Mouse (Mus musculus) CH12.LX (cell line): ENCODE data around the gene Mapk8ip1. TPM values are rescaled to one million over a fixed set of nuclear protein-coding genes. Genes with fewer than 3 reads are reported as not detected.

Source experiments
- DNase-seq: peaks from one replicate; pipeline ENCODE4 v3.0.0-alpha.2; 2013; ENCODE audit errors: extremely low read depth
- H3K27ac ChIP-seq: 2 replicates; pipeline ENCODE4 v1.5.1; 2012; ENCODE audit warnings: low read depth, mild to moderate bottlenecking, control low read depth, moderate library complexity; ENCODE audit not compliant: insufficient read depth
- H3K27me3 ChIP-seq: replicated peaks from 2 replicates; pipeline ENCODE3; 2012; ENCODE audit warnings: inconsistent platforms
- H3K36me3 ChIP-seq, 2 experiments: replicated peaks in 1 of 2; 2 replicates each; pipeline versions ENCODE3 to v1.6.1; 2012; ENCODE audit warnings: inconsistent platforms in 1 of 2, low read length in 1 of 2, mild to moderate bottlenecking in 1 of 2, mixed read lengths in 1 of 2, moderate library complexity in 1 of 2; ENCODE audit not compliant: control insufficient read depth in 1 of 2, insufficient read depth in 1 of 2
- H3K4me1 ChIP-seq, 2 experiments: 2 replicates each; pipeline ENCODE4 v1.6.1; 2012; ENCODE audit warnings: inconsistent platforms in 1 of 2, moderate library complexity in 1 of 2; ENCODE audit not compliant: insufficient read depth in 2 of 2, control insufficient read depth in 1 of 2
- H3K4me2 ChIP-seq: 2 replicates; pipeline ENCODE4 v1.6.1; 2012; ENCODE audit warnings: low read depth, mild to moderate bottlenecking, control low read depth; ENCODE audit not compliant: poor library complexity, insufficient read depth, severe bottlenecking
- H3K4me3 ChIP-seq, 3 experiments: fragments of 150-350 bp in 1 of 3; sonication (generic) in 1 of 3; replicated peaks in 1 of 3; 2 replicates each; pipeline versions ENCODE3 to v1.5.1; 2011 to 2012; ENCODE audit warnings: low read depth in 2 of 3, low read length in 2 of 3, mild to moderate bottlenecking in 2 of 3, moderate library complexity in 2 of 3, control low read depth in 1 of 3, improper control_type of control experiment in 1 of 3, inconsistent platforms in 1 of 3, mixed read lengths in 1 of 3; ENCODE audit not compliant: poor library complexity in 1 of 3
- H3K79me2 ChIP-seq: replicated peaks from 2 replicates; pipeline ENCODE4 v1.6.1; 2012; ENCODE audit warnings: mild to moderate bottlenecking, moderate library complexity; ENCODE audit not compliant: control insufficient read depth, poor library complexity, insufficient read depth, severe bottlenecking; ENCODE audit errors: extremely low read depth
- H3K9ac ChIP-seq: 2 replicates; pipeline ENCODE4 v1.6.1; 2012; ENCODE audit warnings: low read depth, mild to moderate bottlenecking, control low read depth, moderate library complexity; ENCODE audit not compliant: insufficient read depth
- H3K9me3 ChIP-seq: replicated peaks from 2 replicates; pipeline ENCODE3; 2012; ENCODE audit warnings: low read length, inconsistent platforms, mixed read lengths
- BHLHE40 ChIP-seq: IDR thresholded peaks from 2 replicates; pipeline ENCODE4 v1.6.1; 2011; ENCODE audit warnings: mild to moderate bottlenecking, low read depth, low read length, improper control_type of control experiment
- CTCF ChIP-seq, 2 experiments: IDR thresholded peaks in 1 of 2; conservative IDR thresholded peaks in 1 of 2; 2 replicates each; pipeline ENCODE4 v1.5.1; 2011 to 2012; ENCODE audit warnings: low read depth in 2 of 2, low read length in 2 of 2, improper control_type of control experiment in 1 of 2, inconsistent platforms in 1 of 2, mild to moderate bottlenecking in 1 of 2, moderate library complexity in 1 of 2
- ELF1 ChIP-seq: IDR thresholded peaks from 2 replicates; pipeline ENCODE4 v1.6.1; 2014; ENCODE audit warnings: low read depth, mild to moderate bottlenecking, inconsistent platforms, low read length, improper control_type of control experiment
- GABPA ChIP-seq: IDR thresholded peaks from 2 replicates; pipeline ENCODE4 v1.6.1; 2012; ENCODE audit warnings: low read depth, low read length, improper control_type of control experiment, inconsistent platforms; ENCODE audit not compliant: insufficient replicate concordance
- IRF4 ChIP-seq: IDR thresholded peaks from 2 replicates; pipeline ENCODE4 v1.6.1; 2014; ENCODE audit warnings: low read depth, mild to moderate bottlenecking, inconsistent platforms, low read length, improper control_type of control experiment
- JUN ChIP-seq: IDR thresholded peaks from 2 replicates; pipeline ENCODE4 v1.6.1; 2011; ENCODE audit warnings: low read depth, mild to moderate bottlenecking, low read length, improper control_type of control experiment, moderate library complexity; ENCODE audit not compliant: insufficient read depth
- JUND ChIP-seq: conservative IDR thresholded peaks from 2 replicates; pipeline ENCODE4 v1.6.1; 2011; ENCODE audit warnings: low read depth, low read length, improper control_type of control experiment
- KAT2A ChIP-seq: IDR thresholded peaks from 2 replicates; pipeline ENCODE4 v1.6.1; 2012; ENCODE audit warnings: low read length, improper control_type of control experiment, inconsistent platforms; ENCODE audit not compliant: insufficient replicate concordance
- MAZ ChIP-seq: IDR thresholded peaks from 2 replicates; pipeline ENCODE4 v1.6.1; 2012; ENCODE audit warnings: low read depth, mild to moderate bottlenecking, inconsistent platforms, low read length, improper control_type of control experiment, moderate library complexity
- MEF2A ChIP-seq: IDR thresholded peaks from 2 replicates; pipeline ENCODE4 v1.6.1; 2014; ENCODE audit warnings: low read depth, mild to moderate bottlenecking, inconsistent platforms, low read length, improper control_type of control experiment, borderline replicate concordance
- MXI1 ChIP-seq: IDR thresholded peaks from 2 replicates; pipeline ENCODE4 v1.6.1; 2011; ENCODE audit warnings: mild to moderate bottlenecking, low read depth, low read length, improper control_type of control experiment
- NELFE ChIP-seq: IDR thresholded peaks from 2 replicates; pipeline ENCODE4 v1.6.1; 2011; ENCODE audit warnings: low read depth, low read length, improper control_type of control experiment
- NRF1 ChIP-seq: IDR thresholded peaks from 2 replicates; pipeline ENCODE4 v1.6.1; 2014; ENCODE audit warnings: low read depth, mild to moderate bottlenecking, inconsistent platforms, low read length, improper control_type of control experiment, moderate library complexity
- POLR2A ChIP-seq: IDR thresholded peaks from 2 replicates; pipeline ENCODE4 v1.6.1; 2011; ENCODE audit warnings: low read depth, mild to moderate bottlenecking, improper control_type of control experiment, low read length
- SIN3A ChIP-seq: IDR thresholded peaks from 2 replicates; pipeline ENCODE4 v1.6.1; 2012; ENCODE audit warnings: low read length, improper control_type of control experiment, inconsistent platforms
- SMC3 ChIP-seq: IDR thresholded peaks from 2 replicates; pipeline ENCODE4 v1.6.1; 2011; ENCODE audit warnings: low read depth, low read length, improper control_type of control experiment
- TBP ChIP-seq: conservative IDR thresholded peaks from 2 replicates; pipeline ENCODE4 v1.6.1; 2011; ENCODE audit warnings: low read depth, low read length, improper control_type of control experiment
- UBTF ChIP-seq: IDR thresholded peaks from 2 replicates; pipeline ENCODE4 v1.6.1; 2012; ENCODE audit warnings: low read depth, mild to moderate bottlenecking, inconsistent platforms, low read length, improper control_type of control experiment, moderate library complexity
- USF1 ChIP-seq: IDR thresholded peaks from 2 replicates; pipeline ENCODE4 v1.6.1; 2014; ENCODE audit warnings: low read depth, mild to moderate bottlenecking, inconsistent platforms, low read length, improper control_type of control experiment
- USF2 ChIP-seq: conservative IDR thresholded peaks from 2 replicates; pipeline ENCODE4 v1.6.1; 2011; ENCODE audit warnings: low read depth, low read length, improper control_type of control experiment
- ZKSCAN1 ChIP-seq: IDR thresholded peaks from 2 replicates; pipeline ENCODE4 v1.6.1; 2012; ENCODE audit warnings: low read depth, inconsistent platforms, low read length, improper control_type of control experiment, borderline replicate concordance
- ZMIZ1 ChIP-seq: IDR thresholded peaks from 2 replicates; pipeline ENCODE4 v1.6.1; 2012; ENCODE audit warnings: low read depth, mild to moderate bottlenecking, inconsistent platforms, low read length, improper control_type of control experiment
- ZNF384 ChIP-seq: IDR thresholded peaks from 2 replicates; pipeline ENCODE4 v1.6.1; 2012; ENCODE audit warnings: low read depth, low read length, improper control_type of control experiment, inconsistent platforms
- dilution Hi-C: fragments of 300-500 bp; cut with MboI; formaldehyde crosslinking; loops from 2 replicates; pipeline ENCODE4 v1.14.3; 2020; ENCODE audit warnings: low sequenced_read_pairs; ENCODE audit not compliant: extremely low pct_unique_long_range_greater_than_20kb, extremely low pct_ligation_motif_present
- in situ Hi-C: fragments of 300-500 bp; cut with MboI; formaldehyde crosslinking; loops from 3 replicates; pipeline ENCODE4 v1.14.3; 2019; ENCODE audit warnings: low sequenced_read_pairs, low pct_ligation_motif_present, low pct_unique_long_range_greater_than_20kb, mixed read lengths
- polyA plus RNA-seq: library from polyadenylated mRNA; unstranded; fragments of >175 nt; gene quantifications from 2 replicates; pipeline ENCODE4 v1.2.1, GENCODE M21; 2012; ENCODE audit warnings: low read depth; ENCODE audit not compliant: insufficient read length
- total RNA-seq, 2 experiments: library from RNA; depleted of rRNA; stranded (reverse); fragments of 300-350 nt in 1 of 2; fragments of >200 nt in 1 of 2; gene quantifications; 2 replicates each; pipeline ENCODE4 v1.2.3; 2012 to 2014

Gene Mapk8ip1
- total and polyA plus RNA-seq, 3 experiments: 5.4 to 13.0 (median 5.5) TPM

DNA sequence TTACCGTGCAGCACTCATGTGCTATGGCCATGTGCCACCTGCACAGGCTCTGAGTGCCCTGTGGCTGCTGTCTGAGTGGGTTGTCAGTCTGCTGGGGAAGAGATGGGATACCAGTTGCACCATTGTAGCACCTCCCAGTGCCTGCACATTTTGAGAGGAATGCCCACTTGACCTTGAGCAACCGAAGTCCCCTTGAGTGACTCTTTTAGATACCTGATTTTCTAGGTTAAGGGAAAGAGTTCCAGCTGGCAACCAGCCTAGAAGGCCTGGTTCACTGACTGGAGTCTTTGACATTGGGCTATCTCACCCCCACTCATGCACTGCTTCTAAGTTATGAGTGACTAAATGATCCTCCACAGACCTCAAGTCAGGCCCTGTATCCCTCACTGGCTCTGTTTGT, 41.8 kb downstream of the Mapk8ip1 start:
- no peak for DNase-seq
- no peaks in the 10 kb centered on the region for H3K79me2 ChIP-seq
- H3K9me3 ChIP-seq: no peaks in the 10 kb centered on the region
- in situ Hi-C loops (no loop called here), dilution Hi-C loops (no loop called here)
- TF ChIP-seq ZKSCAN1 (no peak), TBP (no peak), USF1 (no peak), SMC3 (no peak), ZNF384 (no peak), UBTF (no peak), BHLHE40 (no peak), NELFE (no peak), KAT2A (no peak), ZMIZ1 (no peak), JUND (no peak), MAZ (no peak), JUN (no peak), MXI1 (no peak), SIN3A (no peak), IRF4 (no peak), USF2 (no peak)
- no peak overlapping the region for H3K9ac ChIP-seq
- H3K4me2 ChIP-seq: no peak overlapping the region
- peaks cover 57 to 91% of the 10 kb centered on the region in 2 experiments for H3K36me3 ChIP-seq
- H3K4me3 ChIP-seq: no peak overlapping the region
- no peaks in the 10 kb centered on the region for H3K27me3 ChIP-seq
- H3K4me1 ChIP-seq: no peaks in the 10 kb centered on the region
- no peak overlapping the region for H3K27ac ChIP-seq

DNA sequence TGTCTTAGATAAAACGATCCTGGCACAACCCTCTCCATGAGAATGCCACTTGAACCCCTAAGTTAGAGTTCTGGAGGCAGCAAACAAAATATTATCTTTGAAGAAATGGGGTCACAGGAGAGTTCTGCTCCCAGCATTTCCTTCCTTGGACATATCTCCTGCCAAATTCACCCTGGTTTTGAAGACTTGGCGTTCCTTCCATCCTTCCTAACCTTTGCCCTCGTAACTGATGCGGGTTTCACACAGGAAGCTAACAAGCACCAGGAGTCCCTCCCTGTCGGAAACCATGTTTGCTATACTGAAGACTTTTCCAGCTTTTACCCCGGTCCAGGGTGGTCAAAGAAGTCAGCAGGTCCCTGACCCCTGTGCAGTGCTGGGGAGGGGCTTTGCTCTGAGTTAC, 46.8 kb downstream of the Mapk8ip1 start:
- no peak overlapping the region for H3K9ac ChIP-seq
- H3K36me3 ChIP-seq: peaks cover 56 to 95% of the 10 kb centered on the region in 2 experiments
- TF ChIP-seq SMC3 (no peak), ELF1 (no peak), BHLHE40 (no peak), NRF1 (no peak), USF2 (no peak), CTCF (conservative IDR thresholded peaks at IDR 0.05 in 1 of 2, IDR thresholded peaks at IDR 0.05 in 1 of 2; ENCODE audit: low read depth in 2 of 2, low read length in 2 of 2) (no peak), ZKSCAN1 (no peak), MXI1 (no peak), POLR2A (no peak), USF1 (no peak), JUN (no peak), MEF2A (no peak), GABPA (no peak), UBTF (no peak), MAZ (no peak), JUND (no peak)
- in situ Hi-C loops (no loop called here), dilution Hi-C loops (no loop called here)
- no peaks in the 10 kb centered on the region for H3K79me2 ChIP-seq
- no peak overlapping the region for H3K4me3 ChIP-seq
- H3K9me3 ChIP-seq: no peaks in the 10 kb centered on the region
- H3K27me3 ChIP-seq: no peaks in the 10 kb centered on the region
- no peak for DNase-seq
- H3K4me1 ChIP-seq: no peaks in the 10 kb centered on the region
- no peak overlapping the region for H3K27ac ChIP-seq
- H3K4me2 ChIP-seq: no peak overlapping the region
